Mouse (Mus musculus) testis, adult 10 weeks (tissue): ENCODE measurements around the gene Ltn1. TPM values are rescaled to one million over a fixed set of nuclear protein-coding genes. Genes with fewer than 3 reads are reported as not detected.

Experiments
- polyA plus RNA-seq: library from polyadenylated mRNA; stranded (reverse); fragments of 350-450 nt; fragmentation: Illumina TruSeq; extraction: RNeasy Lipid Tissue Mini Kit (QIAGEN cat#74804); gene quantifications from one replicate; pipeline ENCODE4 v1.2.3, GENCODE M21; 2014; ENCODE audit warnings: low read depth, low replicate concordance

The Ltn1 gene
- polyA plus RNA-seq: 89.8 TPM

DNA sequence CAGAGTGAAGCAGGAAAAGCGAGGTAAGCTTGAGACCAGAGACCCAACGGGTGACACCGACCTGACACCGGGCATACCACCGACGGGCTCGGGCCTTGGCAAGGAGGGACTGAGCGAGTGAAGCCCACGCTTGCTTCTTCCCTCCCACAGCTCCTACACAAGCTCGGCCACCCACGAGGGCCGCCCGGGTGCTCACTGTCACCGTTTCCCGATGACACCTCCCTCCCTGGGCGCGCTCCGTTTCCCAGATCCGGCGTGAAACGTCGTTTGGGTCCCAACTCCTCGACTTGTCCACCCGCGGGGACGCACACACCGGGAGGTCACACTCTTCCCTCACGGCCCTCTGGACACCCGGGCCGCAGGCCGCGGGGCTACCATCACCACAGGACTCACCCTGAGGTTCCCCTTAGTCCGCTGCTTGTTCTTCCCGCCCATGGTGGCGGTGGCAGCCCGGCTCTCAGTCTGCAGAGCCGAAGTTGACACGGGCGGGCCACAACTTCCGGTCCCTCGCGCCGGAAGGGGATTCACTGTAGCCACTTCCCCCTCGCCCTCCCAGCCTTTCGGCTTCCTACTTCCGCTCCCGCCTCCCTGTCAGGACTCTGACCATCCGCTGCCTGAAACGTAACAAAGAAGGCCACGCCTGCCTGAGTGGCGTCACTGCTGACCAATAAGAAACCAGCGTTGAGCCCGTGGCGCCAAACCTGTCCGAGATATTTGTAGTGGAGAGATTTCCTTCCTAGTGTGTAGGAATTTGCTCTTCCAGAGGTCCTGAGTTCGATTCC, at the start of gene Ltn1:
Gene Ltn1 (minus strand): TSS at position 580 of the 782 bp plus-strand sequence.

GRCm38 (mm10) chr16:87454419-87455179, 22.2 kb upstream of the Ltn1 start, which contains the start of gene Usp16:
Gene Usp16, plus strand, starts transcription at chr16:87454703.

DNA sequence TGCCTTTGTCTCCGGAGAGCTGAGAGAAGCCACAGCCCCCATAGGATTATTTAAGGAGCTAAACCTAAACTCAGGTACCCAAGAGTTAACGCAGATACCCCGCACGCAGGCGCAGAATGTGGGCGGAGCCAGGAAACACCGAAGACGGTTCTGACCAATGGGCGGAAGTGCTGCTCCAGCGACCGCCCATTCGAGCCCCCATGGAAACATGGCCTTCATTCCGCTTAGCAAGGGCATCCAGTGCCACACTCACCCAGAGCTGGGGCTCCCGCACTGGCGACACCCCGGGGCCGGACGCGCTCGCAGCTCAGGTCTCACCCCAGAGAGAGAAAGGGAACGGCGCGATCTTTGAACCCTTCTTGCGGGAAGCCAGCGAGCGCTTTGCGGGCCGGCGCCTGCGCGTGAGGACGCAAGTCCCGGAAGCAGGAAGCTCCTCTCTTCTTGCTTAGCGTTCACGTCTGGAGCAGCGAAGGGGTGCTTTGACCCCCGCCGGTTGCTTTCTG, 7.8 kb upstream of the Ltn1 start, which contains the start of gene Rwdd2b:
Gene Rwdd2b (minus strand): TSS at position 390 of the 503 bp plus-strand sequence.

GRCm38 (mm10) chr16:87354075-87354583, 78.3 kb downstream of the Ltn1 start, which contains the start of gene N6amt1:
Gene N6amt1, plus strand, starts transcription at chr16:87354185.

Other genes with a start within 250 kb of the Ltn1 start
- 10.1 TPM for gene N6amt1, start 78.4 kb downstream of the Ltn1 start, polyA plus RNA-seq
- gene Rwdd2b, start 8.0 kb upstream of the Ltn1 start, polyA plus RNA-seq: 3.9 TPM
- 418 TPM for gene Usp16, start 22.1 kb upstream of the Ltn1 start, polyA plus RNA-seq
- gene Cct8, start 63.3 kb upstream of the Ltn1 start, polyA plus RNA-seq: 394 TPM
- 2.1 TPM for gene Map3k7cl, start 120.7 kb upstream of the Ltn1 start, polyA plus RNA-seq